Mouse (Mus musculus): ENCODE measurements around the gene Dhcr24.

DNA sequence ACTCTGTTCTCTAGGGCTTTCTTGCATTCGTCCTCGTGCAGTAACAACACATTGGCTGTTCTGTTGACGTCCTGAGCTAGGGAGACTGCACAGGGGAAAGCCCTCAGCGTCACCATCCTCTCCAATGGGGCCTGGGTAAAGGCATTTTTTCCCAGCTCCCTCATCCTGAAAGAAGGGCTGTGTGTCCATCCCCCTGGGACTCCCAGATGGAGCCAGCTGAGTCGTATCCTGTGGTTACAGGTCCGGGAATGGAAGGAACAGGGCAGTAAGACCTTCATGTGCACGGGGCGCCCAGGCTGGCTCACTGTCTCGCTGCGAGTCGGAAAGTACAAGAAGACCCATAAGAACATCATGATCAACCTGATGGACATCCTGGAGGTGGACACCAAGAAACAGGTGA, 3.3 kb downstream of the Dhcr24 start:
- no peak for TF ChIP-seq CTCF (IDR thresholded peaks at IDR 0.05; ENCODE audit: low read depth)
- no peak for TF ChIP-seq EP300 (IDR thresholded peaks at IDR 0.05; ENCODE audit: low read depth)

Data from liver, embryonic 14.5 days (tissue).